Mouse (Mus musculus) spleen, adult 12 weeks (tissue): ENCODE data around the gene Naaladl2.

Experiments
- DNase-seq: peaks from one replicate; pipeline ENCODE4 v3.0.0; 2022; ENCODE audit warnings: low spot score

Gene Naaladl2

DNA sequence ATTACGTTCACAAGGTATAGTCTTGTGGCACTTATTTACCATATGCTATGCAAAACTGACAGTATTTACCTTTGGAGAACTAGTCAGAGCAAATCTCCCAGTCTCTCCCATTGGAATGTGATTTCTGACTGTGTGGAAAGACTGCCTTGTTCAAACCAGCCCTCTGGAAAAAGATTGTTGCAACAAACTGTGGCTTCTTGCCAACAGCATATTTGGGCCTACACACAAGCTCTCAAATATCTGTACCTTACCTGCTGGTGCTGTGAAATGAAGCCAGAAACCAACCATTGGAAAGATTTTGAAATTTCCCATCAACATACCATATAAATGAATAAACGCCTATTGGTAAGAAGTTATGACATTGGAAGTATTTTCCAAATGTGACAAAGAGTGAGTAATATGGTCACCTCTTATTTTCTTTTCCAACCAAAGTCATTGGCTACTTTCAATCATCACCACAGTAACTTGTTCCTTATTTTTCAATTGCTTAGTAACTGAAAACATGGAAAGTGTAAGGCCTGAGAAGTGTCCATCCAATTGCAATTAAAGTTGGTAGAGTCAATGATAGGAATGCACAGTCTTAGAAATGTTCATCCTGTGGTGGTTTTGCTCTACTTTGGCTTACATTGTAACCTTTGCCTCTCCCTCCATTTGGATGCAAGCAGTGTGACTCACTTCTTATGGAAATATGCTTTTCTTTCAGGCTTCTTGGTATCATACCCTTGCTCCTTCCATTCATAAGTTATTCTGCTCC lies 453.7 kb downstream of the Naaladl2 start:
- no peak for DNase-seq

DNA sequence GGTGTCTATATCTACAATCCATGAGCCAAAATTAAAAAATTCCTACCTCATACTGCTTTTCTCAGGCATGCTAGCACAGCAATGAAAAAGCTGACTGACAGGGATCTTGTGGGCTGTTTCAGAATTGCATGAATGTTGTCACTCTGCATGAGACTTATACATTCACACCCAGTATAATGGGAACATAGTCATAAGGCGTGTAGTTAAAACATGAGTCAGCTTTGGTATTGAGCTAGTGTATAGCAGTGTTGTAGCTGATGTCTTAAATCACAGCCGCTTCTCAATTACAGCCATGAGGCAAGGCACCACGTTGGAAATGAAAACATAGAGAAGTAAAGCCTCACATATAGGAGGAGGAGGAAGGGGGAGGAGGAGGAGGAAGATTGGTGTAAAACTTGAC lies 473.6 kb downstream of the Naaladl2 start:
- DNase-seq: no peak

DNA sequence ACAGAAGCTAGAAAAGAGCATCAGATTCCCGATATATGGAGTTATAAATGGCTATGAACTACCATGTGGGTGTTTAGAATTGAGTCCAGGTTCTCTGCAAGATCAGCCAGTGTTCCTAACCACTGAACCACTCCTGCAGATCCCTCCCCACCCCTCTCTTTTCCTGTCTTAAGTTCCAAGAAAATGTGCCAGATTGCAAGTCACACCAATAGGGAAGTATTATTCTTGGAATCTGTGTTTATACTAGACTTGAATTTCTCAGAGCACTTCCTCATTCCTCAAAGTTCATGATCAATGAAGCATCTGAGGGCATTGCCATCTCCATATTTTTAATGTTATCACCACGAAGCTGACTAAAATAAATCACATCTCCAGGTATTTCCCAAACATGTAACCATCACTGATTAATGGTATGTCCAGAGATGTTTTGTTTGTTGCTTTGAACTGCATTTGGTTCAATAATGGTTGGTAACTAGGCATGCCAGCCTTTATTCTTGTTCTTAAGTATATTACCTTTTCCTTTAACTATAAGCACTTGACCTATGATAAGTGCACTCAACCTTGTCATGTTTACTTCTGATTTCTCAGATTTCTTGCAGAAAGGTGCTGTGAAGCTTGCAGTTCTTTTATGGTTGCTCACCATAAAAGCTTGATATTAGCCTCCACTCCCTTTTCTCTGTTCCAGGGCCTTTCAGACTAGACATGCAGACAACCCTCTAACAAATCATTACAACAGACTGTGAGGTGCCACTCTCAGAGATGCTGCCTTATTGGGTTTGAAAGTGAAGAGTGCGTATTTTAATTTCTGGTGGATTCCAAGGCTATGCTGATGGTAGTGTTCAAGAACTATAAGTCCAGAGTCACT lies 475.8 kb downstream of the Naaladl2 start:
- DNase-seq: no peak

DNA sequence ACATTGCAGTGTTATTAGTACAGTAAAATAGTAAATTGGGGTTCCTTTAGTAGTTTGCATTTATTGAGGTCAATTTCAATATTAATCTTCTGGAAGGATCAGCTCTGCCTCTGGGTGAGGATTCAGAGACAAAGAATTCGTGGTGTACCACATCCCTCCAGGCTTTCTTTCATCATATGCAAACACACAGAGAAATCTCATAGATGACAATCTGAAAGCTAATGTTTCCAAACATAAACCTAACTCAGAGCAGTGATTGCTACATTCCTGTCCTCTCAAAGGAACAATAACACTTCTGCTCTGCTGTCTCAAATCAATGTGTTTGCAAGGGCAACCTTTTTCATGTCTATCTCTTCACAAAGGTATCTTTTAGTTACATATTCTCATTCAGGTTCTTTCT lies 478.7 kb downstream of the Naaladl2 start:
- no peak for DNase-seq

DNA sequence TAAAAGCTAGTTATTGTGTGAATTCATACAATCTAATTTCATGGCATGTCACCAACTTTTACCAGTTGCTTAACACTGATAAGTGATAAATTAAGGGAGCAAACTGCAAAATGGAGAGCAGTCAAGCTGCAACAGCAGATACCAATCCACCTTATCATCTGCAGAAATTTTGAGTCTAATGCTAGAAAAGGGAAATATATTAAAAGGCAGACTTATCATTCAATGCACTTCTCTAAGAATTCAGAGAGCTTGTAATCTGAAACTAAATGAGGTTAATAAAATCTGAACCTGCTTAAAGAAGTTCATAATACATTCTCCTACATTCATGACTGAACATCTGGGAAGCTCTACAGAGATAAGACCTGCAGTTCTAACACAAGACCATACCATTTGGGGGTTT lies 480.3 kb downstream of the Naaladl2 start:
- no peak for DNase-seq

DNA sequence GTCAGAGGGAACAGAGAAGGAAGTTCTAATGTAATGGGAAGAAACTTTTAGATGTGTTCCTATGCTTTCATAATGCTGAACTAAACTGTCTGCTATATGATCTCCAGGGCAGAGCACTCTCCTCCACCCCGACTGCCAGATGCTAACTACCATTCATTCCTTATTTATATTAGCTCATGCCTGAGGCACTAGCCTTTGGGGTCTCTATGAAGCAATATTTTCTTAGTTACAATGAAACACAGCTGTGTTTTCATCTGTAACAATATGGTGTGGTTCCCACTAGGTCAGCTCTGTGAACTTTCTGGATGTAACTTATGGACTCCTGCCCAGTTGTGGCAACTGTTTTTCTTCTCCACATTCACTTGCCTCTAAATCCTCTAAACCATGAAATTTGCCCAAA lies 514.0 kb downstream of the Naaladl2 start:
- DNase-seq: no peak

DNA sequence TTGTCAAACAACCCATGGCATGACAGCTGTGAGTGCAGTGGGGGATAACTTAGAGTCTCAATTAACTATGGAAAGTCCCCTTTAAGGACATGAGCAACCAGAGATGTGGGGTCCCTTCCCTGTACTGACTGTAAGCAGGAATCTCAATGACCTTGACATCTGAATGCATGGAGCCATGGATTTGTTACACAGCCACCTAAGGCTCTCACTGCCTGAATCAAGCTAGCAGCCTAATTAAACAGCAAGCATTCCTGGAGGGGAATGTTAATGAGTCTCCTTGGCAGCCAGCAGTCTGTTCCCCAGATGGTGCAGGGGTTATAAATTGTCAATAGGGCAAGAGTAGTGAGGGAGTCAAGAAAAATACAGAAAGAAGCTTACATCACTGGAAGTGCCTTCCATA lies 538.6 kb downstream of the Naaladl2 start:
- DNase-seq: no peak

DNA sequence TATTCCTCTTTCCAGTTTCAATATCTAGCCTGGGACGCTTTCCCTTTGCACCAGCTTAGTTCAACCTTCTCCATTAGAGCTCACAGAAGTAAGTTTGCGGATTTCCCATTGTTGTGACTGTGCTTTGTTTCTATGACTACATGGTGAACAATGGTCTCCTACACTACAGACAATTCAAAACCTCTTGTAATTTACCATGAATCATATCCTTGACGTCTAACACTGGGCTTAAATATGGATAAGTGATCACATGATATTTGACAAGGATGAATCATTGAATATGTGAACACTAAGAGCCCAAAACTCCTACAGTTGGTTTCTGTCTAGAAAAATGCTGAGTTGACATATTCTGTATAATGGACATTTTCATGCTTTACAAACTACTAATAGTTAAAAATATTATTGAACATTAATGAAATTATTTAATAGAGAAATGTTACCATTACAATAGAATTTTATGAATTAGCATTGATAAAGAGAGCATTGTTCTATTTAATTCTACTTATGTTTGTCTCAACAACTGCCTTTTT lies 539.2 kb downstream of the Naaladl2 start:
- DNase-seq: no peak

DNA sequence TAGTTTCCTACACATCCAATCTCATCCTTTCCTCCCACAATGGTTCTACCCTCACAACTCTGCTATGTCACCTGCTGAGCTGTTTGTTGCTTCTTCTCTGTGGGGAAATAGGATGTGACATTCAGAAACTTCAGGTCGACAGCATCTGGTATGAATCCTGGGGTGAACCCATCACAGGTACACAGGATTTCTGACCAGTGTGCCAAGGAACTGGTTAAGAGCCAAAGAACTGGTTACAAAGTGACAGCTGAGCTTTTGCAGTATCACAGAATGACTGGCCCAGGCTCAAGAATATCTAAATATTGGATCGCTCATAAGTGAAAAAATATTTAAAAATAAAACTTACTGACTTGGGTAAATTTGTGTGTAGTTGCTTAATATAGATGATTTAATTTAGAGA lies 548.6 kb downstream of the Naaladl2 start:
- no peak for DNase-seq

DNA sequence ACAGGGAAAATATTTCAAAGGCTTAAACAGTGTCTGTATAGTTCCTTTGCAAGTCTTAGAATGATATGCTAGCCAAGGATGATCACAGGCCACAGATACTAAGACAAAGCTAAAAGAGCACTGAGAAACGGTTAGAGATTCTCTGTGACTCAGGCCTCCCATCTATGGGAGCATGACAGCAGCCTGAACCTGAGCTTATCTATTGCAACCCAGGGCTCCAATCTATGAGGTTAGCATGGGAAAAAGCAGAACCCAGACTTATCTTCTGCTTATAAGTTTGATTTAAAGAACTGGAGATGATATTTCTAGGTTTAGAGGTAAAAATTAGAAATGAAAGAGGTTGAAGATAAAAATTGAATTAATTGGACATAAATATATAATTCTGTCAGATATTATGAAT lies 587.4 kb downstream of the Naaladl2 start:
- DNase-seq: no peak

DNA sequence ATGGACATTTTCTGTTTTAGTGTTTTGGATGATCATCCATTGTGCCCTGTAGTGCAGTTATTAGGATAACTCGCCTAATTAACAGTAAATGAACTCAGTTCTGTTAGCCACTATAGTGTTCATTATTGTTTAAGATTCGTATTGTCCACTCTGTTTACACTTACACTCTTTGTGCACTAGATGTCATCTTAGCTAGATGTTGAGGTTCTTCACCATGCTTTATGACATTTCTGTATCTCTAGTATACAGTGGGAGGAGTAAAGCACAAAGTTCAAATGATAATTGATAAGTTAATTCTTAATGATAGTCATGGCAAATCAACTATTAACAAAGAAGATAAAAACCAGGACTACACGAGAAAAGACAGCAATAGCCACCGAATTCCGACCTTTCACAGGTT lies 590.4 kb downstream of the Naaladl2 start:
- no peak for DNase-seq

DNA sequence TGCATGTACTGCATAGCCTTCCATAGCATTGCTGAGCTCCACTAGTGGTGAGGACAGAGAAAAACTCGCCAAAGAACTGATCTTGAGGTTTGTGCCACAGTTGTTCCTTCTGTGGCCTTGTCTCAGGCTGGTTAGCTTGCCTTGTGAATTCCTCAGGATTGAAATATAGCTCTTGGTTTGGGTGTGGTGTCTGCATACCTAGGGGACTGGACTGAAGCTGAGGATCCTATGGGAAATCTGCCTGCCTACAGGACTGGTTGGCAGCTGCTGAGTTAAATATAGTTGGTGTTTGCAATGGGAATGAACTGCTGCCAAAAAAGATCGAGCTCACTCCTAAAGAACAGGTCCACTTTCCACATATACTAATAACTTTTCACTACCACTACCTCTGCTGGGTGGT lies 591.4 kb downstream of the Naaladl2 start:
- no peak for DNase-seq

DNA sequence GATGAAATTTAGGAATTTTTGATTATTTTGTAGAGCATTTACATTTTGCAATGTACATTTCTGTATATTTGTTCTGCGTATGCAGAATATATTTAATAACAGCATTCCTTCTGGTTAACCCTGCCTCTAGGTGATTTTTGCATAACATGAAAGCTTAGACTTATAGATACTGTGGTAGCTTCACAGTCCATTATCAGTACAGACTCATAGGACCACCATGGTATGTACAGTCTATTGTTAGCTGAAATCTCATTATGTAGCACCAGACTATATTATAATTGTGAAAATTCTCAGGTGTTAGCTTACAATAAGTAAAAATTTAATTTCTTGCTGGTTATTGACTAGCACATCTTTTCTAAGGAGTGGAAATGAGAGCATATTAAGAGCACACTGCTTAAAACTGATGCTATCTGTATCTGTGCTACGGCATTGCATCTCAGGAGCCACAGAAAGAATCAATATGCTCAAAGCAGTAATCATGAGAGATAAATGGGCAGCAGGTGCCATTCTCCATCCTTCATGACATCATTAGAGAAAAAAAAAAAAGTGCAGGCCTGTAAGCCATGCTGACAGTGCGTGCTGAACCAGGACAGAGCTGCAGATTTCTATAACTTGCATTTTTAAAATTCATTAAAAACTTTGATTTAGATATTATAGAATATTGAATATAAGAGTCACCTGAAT lies 610.1 kb downstream of the Naaladl2 start:
- DNase-seq: no peak

DNA sequence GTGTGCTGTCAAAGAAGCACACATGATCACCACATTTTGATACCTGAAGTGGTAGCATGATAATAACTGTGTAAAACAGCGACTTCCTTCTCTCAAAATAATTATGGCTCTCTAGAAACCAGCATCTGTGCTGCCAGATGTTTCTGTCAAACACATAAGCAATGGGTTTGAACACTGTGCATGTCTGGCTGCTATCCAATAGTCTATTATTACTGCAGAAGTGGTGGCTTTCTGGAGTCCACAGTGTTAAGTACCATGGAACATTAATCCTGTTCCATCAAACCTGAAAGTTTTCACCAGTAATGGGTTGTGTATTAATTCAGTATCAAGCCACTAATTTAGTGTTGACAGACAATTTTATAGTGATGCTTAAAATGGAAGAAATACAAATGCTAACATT lies 629.1 kb downstream of the Naaladl2 start:
- no peak for DNase-seq

DNA sequence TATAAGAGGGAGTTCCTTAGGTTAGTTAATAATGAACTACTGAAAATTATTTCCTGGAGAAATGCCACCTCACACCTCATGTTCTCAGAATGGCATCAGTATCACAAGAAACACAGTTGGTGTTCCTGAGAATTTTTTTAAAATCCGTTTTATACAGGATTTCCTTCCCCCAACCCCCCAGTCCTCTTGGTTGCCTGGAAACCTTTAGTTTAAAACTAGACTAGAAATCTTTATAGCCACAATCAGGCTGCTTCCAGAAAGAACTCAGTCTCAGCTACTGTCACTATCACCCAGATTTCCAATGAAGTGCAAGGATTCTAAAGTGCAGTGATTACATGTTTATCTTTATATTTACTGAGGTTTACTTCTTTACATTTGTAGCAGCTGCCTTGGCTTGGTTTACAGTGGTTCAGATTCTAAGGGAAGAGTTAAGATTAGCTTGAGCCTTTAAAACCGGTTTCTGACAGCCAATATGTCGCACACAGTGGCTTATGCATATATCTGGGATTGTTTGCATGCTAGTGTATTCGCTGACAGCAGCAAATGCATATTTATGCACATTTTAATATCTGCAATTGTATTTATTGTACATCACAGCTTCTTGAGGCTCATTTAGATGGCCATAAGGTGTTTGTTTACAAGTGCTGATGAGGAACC lies 657.5 kb downstream of the Naaladl2 start:
- DNase-seq: no peak

DNA sequence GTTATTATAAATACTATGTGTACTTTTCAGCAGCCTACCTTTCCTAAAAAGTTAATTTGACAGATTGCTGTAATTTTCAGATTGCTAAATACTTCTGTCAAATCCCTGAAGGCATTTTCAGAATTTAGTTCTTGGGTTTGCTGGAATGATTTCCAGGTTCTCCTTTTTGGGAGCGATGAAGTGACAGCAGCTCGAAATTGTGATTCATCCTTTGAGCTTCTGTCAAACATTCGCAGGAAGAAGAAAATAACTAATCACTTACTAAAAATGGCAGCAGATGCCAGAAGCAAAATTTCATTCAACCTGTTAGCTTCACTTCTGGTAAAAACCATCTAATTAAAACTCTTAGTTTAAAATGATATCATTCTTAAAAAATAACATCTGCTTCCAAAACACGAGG lies 680.1 kb downstream of the Naaladl2 start:
- no peak for DNase-seq

DNA sequence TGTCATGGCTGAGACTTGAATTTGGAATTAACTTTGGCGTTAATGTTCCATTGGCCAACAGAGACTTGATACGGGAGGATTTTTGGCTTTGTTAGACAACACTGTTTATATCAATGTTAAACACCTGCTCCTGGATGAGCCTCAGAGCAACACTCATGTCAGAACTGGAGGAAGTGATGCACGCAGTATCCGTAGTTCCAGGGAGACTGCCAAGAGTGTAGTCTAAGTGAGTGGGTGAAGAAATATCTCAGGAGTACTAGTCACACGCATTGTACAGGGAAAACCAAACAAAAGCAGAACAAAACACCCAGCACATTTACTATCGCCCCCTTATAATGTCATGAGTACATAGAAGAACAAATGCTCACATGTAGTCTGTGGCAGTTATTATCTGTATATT lies 703.4 kb downstream of the Naaladl2 start:
- no peak for DNase-seq

DNA sequence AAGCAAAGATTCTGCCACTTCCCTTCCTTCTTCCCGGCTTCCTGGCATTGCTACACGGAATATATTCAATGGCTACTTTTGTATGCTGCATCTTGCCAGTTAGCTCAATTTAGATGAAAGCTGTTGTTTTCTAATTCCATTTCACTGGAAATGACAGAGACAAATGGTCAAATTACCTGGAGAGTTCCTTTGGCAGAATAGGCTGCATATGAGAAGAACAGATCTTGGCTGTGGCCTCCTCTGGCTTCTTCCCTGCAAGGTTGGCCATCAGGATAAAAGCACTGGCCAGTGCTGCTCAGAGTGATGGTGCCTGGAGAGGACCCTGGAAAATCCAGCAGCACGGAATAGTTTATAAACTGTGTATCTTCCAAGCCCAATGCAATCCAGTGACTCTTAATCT lies 711.3 kb downstream of the Naaladl2 start:
- no peak for DNase-seq

DNA sequence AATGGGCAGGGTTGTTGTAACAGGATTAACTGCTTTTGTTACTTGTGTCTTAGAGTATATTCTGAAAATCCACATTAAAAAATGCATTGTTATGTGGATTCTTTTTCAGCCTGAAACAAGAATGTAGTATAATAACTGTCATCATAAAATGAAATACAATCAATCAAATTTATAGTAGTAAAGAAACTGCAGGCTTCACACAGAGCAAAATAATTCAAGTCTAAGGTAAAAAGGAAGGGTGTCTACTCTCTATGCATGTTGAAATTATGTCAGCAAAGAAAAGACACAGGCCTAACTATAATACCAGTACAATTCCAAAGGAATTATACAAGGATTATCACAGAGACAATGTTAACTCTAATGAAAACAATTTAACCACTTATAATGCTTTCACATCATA lies 752.3 kb downstream of the Naaladl2 start:
- no peak for DNase-seq

DNA sequence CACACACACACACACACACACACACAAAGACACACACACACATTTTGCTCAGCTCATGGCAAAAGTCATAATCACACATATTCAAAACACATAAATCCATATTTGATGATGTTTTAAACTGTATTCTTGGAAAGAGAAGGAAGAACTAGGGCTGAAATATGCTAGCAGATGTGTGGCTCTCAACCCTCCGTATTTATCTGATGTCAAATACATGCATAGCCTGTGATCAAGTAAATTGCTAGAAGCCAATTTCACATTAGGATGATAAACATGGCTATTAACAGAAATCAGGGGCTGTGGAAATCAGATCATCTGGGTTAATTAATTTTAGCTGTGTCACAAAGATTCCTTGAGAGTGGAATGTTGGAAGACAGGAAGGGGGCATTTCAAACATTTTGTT lies 752.8 kb downstream of the Naaladl2 start:
- no peak for DNase-seq

DNA sequence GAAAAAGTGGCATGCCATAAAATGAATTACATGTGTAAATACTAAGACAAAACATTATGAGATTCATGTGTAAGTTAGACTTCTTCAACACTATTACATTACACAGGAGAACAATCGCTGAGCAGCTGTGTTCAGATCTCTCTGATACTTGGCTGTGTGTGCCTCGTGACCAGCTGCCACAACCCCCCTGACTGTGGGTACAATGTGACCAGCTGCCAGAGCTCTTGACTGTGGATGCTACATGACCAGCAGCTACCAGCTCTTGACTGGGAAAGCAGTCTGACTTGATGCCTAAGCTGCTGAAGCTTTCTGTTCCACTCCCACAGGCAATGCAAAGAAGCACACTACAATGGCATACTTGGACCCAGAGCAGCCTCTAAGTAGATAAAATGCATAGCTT lies 789.1 kb downstream of the Naaladl2 start:
- no peak for DNase-seq
